Mouse (Mus musculus) layer of hippocampus, postnatal 10 days (tissue): ENCODE data around the gene Olfr315. TPM values are rescaled to one million over a fixed set of nuclear protein-coding genes. Genes with fewer than 3 reads are reported as not detected.
"Not testable (repeated sequence)": the region's sequence is repeated elsewhere in the genome, so short reads cannot be mapped to it uniquely, and the experiment has no call there.

Experiments used
- DNase-seq, 2 experiments: peaks; one replicate each; pipeline ENCODE4 v3.0.0; 2021; ENCODE audit warnings: low spot score in 2 of 2
- total RNA-seq, 2 experiments: library from RNA; stranded (reverse); gene quantifications; 2 replicates each; pipeline ENCODE4 v1.2.3; 2021

The Olfr315 gene
- total RNA-seq, 2 experiments from 2014 or later: not detected

GRCm38 (mm10) chr11:58815676-58816075, 42.7 kb downstream of the Olfr315 start:
- no peak for DNase-seq

- not testable (repeated sequence) for DNase-seq
These were observed 55.9 kb downstream of the Olfr315 start, which contains the start of gene Olfr312 for GRCm38 (mm10) chr11:58828937-58829336. Gene Olfr312, plus strand, starts transcription at chr11:58829237.

DNA sequence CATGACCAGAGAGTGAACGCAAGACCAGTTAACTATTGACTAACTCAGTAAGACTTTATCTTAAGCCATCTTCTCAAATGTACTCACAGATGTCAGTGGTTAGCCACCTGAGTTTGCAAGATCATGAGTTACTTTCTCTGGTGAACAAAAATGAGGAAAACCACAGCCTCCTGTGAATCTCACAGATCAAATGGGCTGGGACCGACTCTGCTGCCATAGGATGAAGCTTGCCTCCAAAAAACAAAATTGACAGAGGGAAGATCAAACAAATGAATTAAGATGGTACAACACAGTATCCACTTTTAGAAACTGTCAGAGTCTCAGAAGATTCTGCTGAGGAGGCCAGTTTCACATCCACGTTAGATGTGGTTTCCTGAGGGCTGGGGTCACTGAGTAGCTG, 56.8 kb downstream of the Olfr315 start:
- DNase-seq: no peak

Other genes starting within 250 kb of the Olfr315 start
- gene Olfr330, start 238.4 kb upstream of the Olfr315 start, total RNA-seq: not detected
- gene Olfr329-ps, start 226.8 kb upstream of the Olfr315 start, total RNA-seq: not detected
- gene Olfr328, start 217.6 kb upstream of the Olfr315 start, total RNA-seq: under 1 TPM; 0.11 to 0.23 TPM
- not detected for gene Olfr224, start 202.6 kb upstream of the Olfr315 start, total RNA-seq
- gene Olfr325, start 195.5 kb upstream of the Olfr315 start, total RNA-seq: not detected
- gene Olfr324, start 178.1 kb upstream of the Olfr315 start, total RNA-seq: not detected
- gene 2210407C18Rik, start 157.1 kb upstream of the Olfr315 start, total RNA-seq: not detected
- not detected for gene Olfr323, start 142.7 kb upstream of the Olfr315 start, total RNA-seq
- under 1 TPM in 1 of 2 experiments, not detected in 1; 0.20 TPM for gene Trim58, start 132.7 kb upstream of the Olfr315 start, total RNA-seq
- gene Olfr322, start 114.4 kb upstream of the Olfr315 start, total RNA-seq: not detected
- gene Olfr320, start 92.1 kb upstream of the Olfr315 start, total RNA-seq: not detected
- gene Olfr319, start 74.0 kb upstream of the Olfr315 start, total RNA-seq: not detected
- under 1 TPM in 1 of 2 experiments, not detected in 1; 0.16 TPM for gene Olfr318, start 49.2 kb upstream of the Olfr315 start, total RNA-seq
- under 1 TPM in 1 of 2 experiments, not detected in 1; 0.49 TPM for gene Olfr317, start 34.0 kb upstream of the Olfr315 start, total RNA-seq
- gene Olfr316, start 20.5 kb upstream of the Olfr315 start, total RNA-seq: under 1 TPM; 0.25 to 0.32 TPM
- not detected for gene Olfr314, start 9.8 kb downstream of the Olfr315 start, total RNA-seq
- 1 to 10 TPM; 5.3 to 6.9 TPM for gene Fam183b, start 28.8 kb downstream of the Olfr315 start, total RNA-seq
- not detected for gene Olfr313, start 41.8 kb downstream of the Olfr315 start, total RNA-seq
- not detected for gene Olfr312, start 56.0 kb downstream of the Olfr315 start, total RNA-seq
- not detected for gene Olfr311, start 66.1 kb downstream of the Olfr315 start, total RNA-seq
- gene Gm12258, start 74.0 kb downstream of the Olfr315 start, total RNA-seq: 10 to 100 TPM; 16.2 to 17.7 TPM
- 10 to 100 TPM in 1 of 2 experiments, 1 to 10 TPM in 1; 6.6 to 11.7 TPM for gene 2810021J22Rik, start 94.0 kb downstream of the Olfr315 start, total RNA-seq
- 10 to 100 TPM in 1 of 2 experiments, 1 to 10 TPM in 1; 9.9 to 10.1 TPM for gene Zfp39, start 131.0 kb downstream of the Olfr315 start, total RNA-seq
- under 1 TPM in 1 of 2 experiments, not detected in 1; 0.22 TPM for gene Btnl10, start 144.7 kb downstream of the Olfr315 start, total RNA-seq
- gene Rnf187, start 165.7 kb downstream of the Olfr315 start, total RNA-seq: 100 to 1,000 TPM; 453 to 458 TPM
- 100 to 1,000 TPM; 146 to 155 TPM for gene Hist3h2ba, start 175.7 kb downstream of the Olfr315 start, total RNA-seq
- 10 to 100 TPM; 59.3 to 61.6 TPM for gene Hist3h2a, start 181.5 kb downstream of the Olfr315 start, total RNA-seq
- gene Trim17, start 181.5 kb downstream of the Olfr315 start, total RNA-seq: 1 to 10 TPM; 2.9 to 3.7 TPM
- gene Trim11, start 204.9 kb downstream of the Olfr315 start, total RNA-seq: 10 to 100 TPM; 24.7 to 28.6 TPM